Mouse (Mus musculus) gastrocnemius, postnatal 4 days (tissue): Measurements from ENCODE around the gene Rpl37. TPM values are rescaled to one million over a fixed set of nuclear protein-coding genes. Genes with fewer than 3 reads are reported as not detected.

Experiments used
- DNase-seq, 2 experiments: peaks; one replicate each; pipeline ENCODE4 v3.0.0; 2021 to 2022; ENCODE audit warnings: low spot score in 2 of 2, mixed read lengths in 2 of 2
- long read RNA-seq, 2 experiments: library from polyadenylated mRNA; stranded (forward); transcript quantifications; one replicate each; pipeline ENCODE4 v2.0.0; 2021
- total RNA-seq, 2 experiments: library from RNA; stranded (reverse); gene quantifications; 2 replicates each; pipeline ENCODE4 v1.2.3; 2021

The Rpl37 gene
- total RNA-seq, result 100 to 1,000 TPM; 389 to 413 TPM
- long read RNA-seq, experiment 1, transcript Rpl37-201 (4 exons, 835 nt), result major isoform, 109 of 118 reads
- long read RNA-seq, experiment 1, partial matches to known transcripts, result 2 of 118 reads
- long read RNA-seq, experiment 1, other reads (novel, unspliced or antisense), result 2 of 118 reads
- long read RNA-seq, experiment 2, transcript Rpl37-201 (4 exons, 835 nt), result major isoform, 144 of 153 reads
- long read RNA-seq, experiment 2, partial matches to known transcripts, result 3 of 153 reads
- long read RNA-seq, experiment 2, other reads (novel, unspliced or antisense), result 2 of 153 reads

- peak; percentile 99 for DNase-seq
Observed at GRCm38 (mm10) chr15:5116270-5117030, at the start of gene Rpl37. TSS of gene Rpl37 (plus strand) at chr15:5116645.

- DNase-seq, result peak in 1 of 2 experiments; percentile 12
Observed at GRCm38 (mm10) chr15:5068801-5069518, 47.5 kb upstream of the Rpl37 start.

- DNase-seq, result no peak
Observed at GRCm38 (mm10) chr15:5081235-5081634, 35.2 kb upstream of the Rpl37 start.

GRCm38 (mm10) chr15:5086162-5086561 is 30.3 kb upstream of the Rpl37 start:
- no peak for DNase-seq

- no peak for DNase-seq
Observed at GRCm38 (mm10) chr15:5088850-5089608, 27.4 kb upstream of the Rpl37 start.

- DNase-seq, result no peak
Observed at GRCm38 (mm10) chr15:5090131-5090530, 26.3 kb upstream of the Rpl37 start.

GRCm38 (mm10) chr15:5095534-5096301 is 20.7 kb upstream of the Rpl37 start:
- DNase-seq, result no peak

- DNase-seq, result no peak
Observed at GRCm38 (mm10) chr15:5097376-5097775, 19.1 kb upstream of the Rpl37 start.

GRCm38 (mm10) chr15:5102312-5102711 is 14.1 kb upstream of the Rpl37 start:
- DNase-seq, result no peak

GRCm38 (mm10) chr15:5105891-5106290 is 10.6 kb upstream of the Rpl37 start:
- no peak for DNase-seq

- no peak for DNase-seq
Observed at GRCm38 (mm10) chr15:5106293-5106692, 10.2 kb upstream of the Rpl37 start.

GRCm38 (mm10) chr15:5107686-5108654 is 8.5 kb upstream of the Rpl37 start, which contains the start of gene Card6:
TSS of gene Card6 (minus strand) at chr15:5108539.
- no peak for DNase-seq

GRCm38 (mm10) chr15:5108655-5109040 is 7.8 kb upstream of the Rpl37 start:
- no peak for DNase-seq

- no peak for DNase-seq
Observed at GRCm38 (mm10) chr15:5112651-5113050, 3.8 kb upstream of the Rpl37 start.

GRCm38 (mm10) chr15:5115173-5115572 is 1.3 kb upstream of the Rpl37 start:
- no peak for DNase-seq

GRCm38 (mm10) chr15:5117031-5117601 is 671 bp downstream of the Rpl37 start:
- DNase-seq, result no peak

GRCm38 (mm10) chr15:5118626-5119025 is 2.2 kb downstream of the Rpl37 start:
- DNase-seq, result no peak

- no peak for DNase-seq
Observed at GRCm38 (mm10) chr15:5119192-5119591, 2.7 kb downstream of the Rpl37 start.

- DNase-seq, result no peak
Observed at GRCm38 (mm10) chr15:5119707-5120106, 3.3 kb downstream of the Rpl37 start.
